Mouse (Mus musculus): ENCODE results near the gene Wdr74. TPM values are rescaled to one million over a fixed set of nuclear protein-coding genes. Genes with fewer than 3 reads are reported as not detected.
A peak's percentile ranks its signal among the peaks of the same experiment; 100 is the strongest.
"Not testable (repeated sequence)": the region's sequence is repeated elsewhere in the genome, so short reads cannot be mapped to it uniquely, and the experiment has no call there.

Gene Wdr74
- polyA plus RNA-seq, 1 experiment from 2014 or later: 87.8 TPM

DNA sequence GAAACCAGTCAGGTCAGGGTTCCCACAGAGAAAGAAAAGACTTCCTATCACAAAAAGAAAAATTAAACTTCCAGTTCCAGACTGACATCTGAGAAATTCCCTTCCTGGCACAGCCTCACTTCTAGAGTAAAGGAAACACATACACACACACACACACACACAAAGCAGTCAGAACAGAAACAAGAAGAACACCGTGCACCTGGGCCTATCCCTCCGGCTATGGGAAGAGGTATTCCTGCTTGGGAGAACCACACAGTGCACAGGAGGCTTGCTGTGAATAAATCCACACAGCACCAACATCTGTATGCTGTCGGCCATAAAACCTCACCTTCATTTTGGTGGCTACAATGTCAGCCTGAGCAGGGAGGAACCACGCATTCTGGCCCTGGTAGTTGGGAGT is 24.1 kb upstream of the Wdr74 start:
- H3K27ac ChIP-seq (replicated peaks): peak overlapping the region; percentile 94
- peak overlapping the region; percentile 75 for H3K4me2 ChIP-seq
- 75% methylated on average over 4 of the region's 4 CpGs for WGBS
- peak overlapping the region; percentile 85 for H3K4me3 ChIP-seq
- H3K4me1 ChIP-seq (replicated peaks): peaks cover 47% of the 10 kb centered on the region
- H3K9ac ChIP-seq: peak overlapping the region; percentile 92
- no peaks in the 10 kb centered on the region for H3K27me3 ChIP-seq
- no peak for ATAC-seq (ENCODE audit: low read depth)
- peaks cover 54% of the 10 kb centered on the region for H3K36me3 ChIP-seq
- no peaks in the 10 kb centered on the region for H3K9me3 ChIP-seq

DNA sequence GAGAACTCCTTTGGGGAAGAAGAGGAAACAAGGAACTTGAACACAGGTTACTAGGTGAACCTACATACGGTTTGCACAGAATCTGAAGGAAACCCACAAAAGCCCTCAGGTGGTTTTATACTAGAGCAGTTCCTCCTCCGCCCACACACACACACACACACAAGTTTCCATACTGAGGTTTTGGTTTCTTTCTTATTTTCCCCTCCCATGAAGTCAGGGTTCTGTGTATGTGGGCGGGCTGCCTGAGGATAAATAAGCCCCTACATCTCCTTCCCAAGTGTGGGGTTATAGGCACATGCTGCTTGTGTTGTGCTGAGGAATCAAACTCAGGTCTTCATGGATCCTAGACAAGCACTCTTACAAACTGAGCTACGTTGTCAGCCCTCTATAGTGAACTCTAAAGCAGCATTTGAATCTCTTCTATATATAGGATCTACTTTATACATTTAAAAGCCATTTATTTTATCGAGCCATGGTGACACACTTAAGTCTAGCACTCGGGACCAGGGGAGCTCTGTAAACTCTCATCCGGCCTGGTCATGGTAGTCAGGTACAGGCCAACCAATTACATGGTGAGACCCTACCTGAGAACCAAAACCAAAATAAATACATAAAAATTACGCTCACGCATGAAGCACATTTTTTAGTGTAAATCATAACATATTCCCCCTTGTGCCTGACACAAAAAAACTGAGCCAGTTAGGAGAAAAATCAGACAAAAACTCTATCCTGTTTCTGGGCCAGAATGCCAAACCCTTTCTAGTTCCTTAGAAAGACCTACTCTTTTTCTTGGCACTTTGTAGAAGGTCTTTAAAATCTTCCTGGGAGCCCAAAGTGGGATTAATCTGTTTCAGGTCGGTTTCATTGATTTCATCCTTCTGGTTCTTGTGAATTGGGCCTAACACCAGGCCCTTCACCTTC is 23.4 kb upstream of the Wdr74 start:
- WGBS: 68% methylated on average over 10 of the region's 10 CpGs
- H3K4me1 ChIP-seq (replicated peaks): peaks cover 47% of the 10 kb centered on the region
- H3K4me2 ChIP-seq: peak overlapping the region; percentile 75
- no peaks in the 10 kb centered on the region for H3K9me3 ChIP-seq
- peaks cover 47% of the 10 kb centered on the region for H3K36me3 ChIP-seq
- peak overlapping the region; percentile 94 for H3K27ac ChIP-seq (replicated peaks)
- peak overlapping the region; percentile 85 for H3K4me3 ChIP-seq
- peak overlapping the region; percentile 92 for H3K9ac ChIP-seq
- H3K27me3 ChIP-seq: no peaks in the 10 kb centered on the region
- ATAC-seq (ENCODE audit: low read depth): no peak

DNA sequence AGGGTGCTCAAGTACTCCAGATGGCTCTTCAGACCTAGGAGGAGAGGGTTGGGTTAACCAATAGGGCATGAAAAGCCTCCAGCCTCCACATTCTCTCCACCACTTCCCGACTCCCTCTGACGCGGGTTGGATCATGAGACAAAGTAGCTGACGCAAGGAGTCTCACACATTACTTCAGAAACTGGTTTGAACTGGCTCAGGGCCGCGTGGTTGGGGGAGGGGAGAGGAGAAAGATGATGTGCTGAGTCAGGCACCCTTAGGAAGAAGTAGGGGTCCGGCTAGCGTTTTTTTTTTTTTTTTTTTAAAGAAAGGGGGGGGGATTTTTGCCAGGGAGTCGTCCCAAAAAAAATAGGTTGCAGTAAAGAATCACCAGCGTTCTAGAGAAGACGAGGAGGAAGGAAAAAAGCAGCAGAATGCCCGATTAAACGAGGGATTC is 22.7 kb upstream of the Wdr74 start:
- Histone ChIP-seq H3K36me3 (peaks cover 41% of the 10 kb centered on the region), H3K9ac (peak overlapping the region; percentile 92), H3K4me1 (replicated peaks) (peaks cover 47% of the 10 kb centered on the region), H3K27me3 (no peaks in the 10 kb centered on the region), H3K9me3 (no peaks in the 10 kb centered on the region), H3K4me3 (peak overlapping the region; percentile 85), H3K4me2 (peak overlapping the region; percentile 75), H3K27ac (replicated peaks) (peak overlapping the region; percentile 94)
- WGBS: under 1% methylated on average over 13 of the region's 13 CpGs
- ATAC-seq (ENCODE audit: low read depth): peak; percentile 71

DNA sequence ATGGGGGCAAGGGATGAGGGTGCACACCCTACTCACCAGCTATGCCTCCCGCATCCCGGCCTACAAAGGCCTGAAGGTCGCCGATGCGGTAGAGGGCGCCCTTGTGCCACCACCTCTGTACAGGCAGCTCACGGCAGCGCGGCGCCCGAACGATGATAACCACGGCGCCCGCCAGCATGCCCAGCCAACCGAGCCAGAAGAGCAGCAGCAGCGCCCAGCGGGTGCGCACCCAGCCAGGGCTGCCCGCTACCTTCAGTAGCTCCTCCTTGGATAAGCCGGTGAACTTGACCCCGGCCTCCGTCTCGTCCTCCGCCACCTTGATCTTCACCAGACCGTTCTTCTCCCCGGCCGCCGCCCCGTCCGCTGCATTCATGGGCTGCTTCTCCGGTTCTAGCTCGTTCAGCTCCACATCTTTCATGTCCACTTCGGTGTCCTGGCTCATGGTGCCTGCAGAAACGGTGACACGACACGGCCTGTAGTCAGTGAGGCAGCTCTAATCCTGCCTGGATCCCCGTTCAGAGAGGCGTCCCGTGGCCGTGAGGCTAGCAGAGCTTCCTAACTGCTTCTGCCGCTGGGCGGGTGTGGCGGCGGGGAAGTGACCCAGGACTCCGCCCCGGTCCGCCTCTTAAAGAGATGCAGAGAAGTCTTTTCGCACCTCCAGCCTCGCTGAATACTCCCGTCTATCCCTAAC is 22.2 kb upstream of the Wdr74 start:
- H3K36me3 ChIP-seq: peaks cover 35% of the 10 kb centered on the region
- peak overlapping the region; percentile 85 for H3K4me3 ChIP-seq
- H3K4me2 ChIP-seq: peak overlapping the region; percentile 75
- under 1% methylated on average over 51 of the region's 51 CpGs for WGBS
- peak overlapping the region; percentile 94 for H3K27ac ChIP-seq (replicated peaks)
- peak; percentile 95 for ATAC-seq (ENCODE audit: low read depth)
- H3K9me3 ChIP-seq: no peaks in the 10 kb centered on the region
- H3K4me1 ChIP-seq (replicated peaks): peaks cover 47% of the 10 kb centered on the region
- peak overlapping the region; percentile 92 for H3K9ac ChIP-seq
- H3K27me3 ChIP-seq: no peaks in the 10 kb centered on the region

GRCm38 (mm10) chr19:8713997-8714652 is 21.5 kb upstream of the Wdr74 start:
- Histone ChIP-seq H3K36me3 (peaks cover 28% of the 10 kb centered on the region), H3K4me2 (peak overlapping the region; percentile 75), H3K4me3 (peak overlapping the region; percentile 85), H3K27me3 (no peaks in the 10 kb centered on the region), H3K4me1 (replicated peaks) (peaks cover 47% of the 10 kb centered on the region), H3K9me3 (no peaks in the 10 kb centered on the region), H3K9ac (peak overlapping the region; percentile 92), H3K27ac (replicated peaks) (peak overlapping the region; percentile 94)
- WGBS: 9% methylated on average over 13 of the region's 13 CpGs
- peak; percentile 6; the same call in 1 of the 2 replicates for ATAC-seq (ENCODE audit: low read depth)

DNA sequence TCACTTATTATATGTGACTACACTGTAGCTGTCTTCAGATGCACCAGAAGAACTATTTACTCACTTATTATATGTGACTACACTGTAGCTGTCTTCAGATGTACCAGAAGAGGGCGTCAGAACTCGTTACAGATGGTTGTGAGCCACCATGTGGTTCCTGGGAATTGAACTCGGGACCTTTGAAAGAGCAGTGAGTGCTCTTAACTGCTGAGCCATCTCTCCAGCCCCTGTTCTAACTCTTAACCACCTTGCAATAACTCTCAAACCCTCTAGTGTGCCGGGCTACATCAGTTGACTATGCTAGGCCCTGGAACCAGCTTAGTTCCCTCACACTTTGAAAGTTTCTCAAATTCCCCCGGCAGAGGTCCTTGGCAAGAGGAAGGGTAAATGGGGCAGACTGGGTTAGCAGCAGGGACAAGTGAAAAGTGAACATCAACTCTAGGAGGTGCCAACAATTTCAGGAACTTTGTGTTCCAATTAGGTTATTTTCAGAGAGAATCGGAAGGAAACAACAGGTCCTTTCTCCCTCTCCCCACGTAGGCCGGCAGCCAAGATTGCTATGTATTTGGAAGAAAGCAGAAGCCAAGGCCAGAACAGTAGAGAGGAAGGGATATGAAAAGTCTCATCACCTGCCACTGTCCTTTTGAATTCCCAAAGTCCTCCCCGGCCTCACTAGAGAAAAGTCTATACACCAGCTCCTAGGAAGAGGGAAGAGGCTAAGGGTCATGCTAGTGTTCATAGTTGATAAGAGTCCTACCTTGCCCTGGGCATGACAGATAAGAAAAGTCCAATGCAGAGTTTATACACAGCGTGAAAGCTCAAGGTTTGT is 20.8 kb upstream of the Wdr74 start:
- 72% methylated on average over 10 of the region's 10 CpGs for WGBS
- peak overlapping the region; percentile 75 for H3K4me2 ChIP-seq

GRCm38 (mm10) chr19:8715868-8716766 is 19.5 kb upstream of the Wdr74 start:
- Histone ChIP-seq H3K36me3 (peaks cover 9% of the 10 kb centered on the region; the same call in 1 of the 2 replicates), H3K4me1 (replicated peaks) (peaks cover 41% of the 10 kb centered on the region), H3K9ac (no peak overlapping the region), H3K4me3 (no peak overlapping the region), H3K27me3 (no peaks in the 10 kb centered on the region), H3K27ac (replicated peaks) (no peak overlapping the region), H3K9me3 (no peaks in the 10 kb centered on the region), H3K4me2 (no peak overlapping the region)
- 57% methylated on average over 10 of the region's 10 CpGs for WGBS
- no peak for ATAC-seq (ENCODE audit: low read depth)

More for the DNA sequence above, 20.8 kb upstream of the Wdr74 start:
- no peaks in the 10 kb centered on the region for H3K27me3 ChIP-seq
- H3K9ac ChIP-seq: no peak overlapping the region
- no peak for ATAC-seq (ENCODE audit: low read depth)
- H3K36me3 ChIP-seq: peaks cover 21% of the 10 kb centered on the region
- no peak overlapping the region for H3K4me3 ChIP-seq
- no peaks in the 10 kb centered on the region for H3K9me3 ChIP-seq
- H3K4me1 ChIP-seq (replicated peaks): peaks cover 43% of the 10 kb centered on the region
- no peak overlapping the region for H3K27ac ChIP-seq (replicated peaks)

- Histone ChIP-seq H3K27ac (replicated peaks) (no peak overlapping the region), H3K27me3 (no peaks in the 10 kb centered on the region), H3K4me3 (no peak overlapping the region), H3K4me2 (no peak overlapping the region), H3K9me3 (no peaks in the 10 kb centered on the region), H3K9ac (no peak overlapping the region), H3K36me3 (peaks cover 3% of the 10 kb centered on the region; the same call in 1 of the 2 replicates), H3K4me1 (replicated peaks) (peaks cover 41% of the 10 kb centered on the region)
- ATAC-seq (ENCODE audit: low read depth): no peak
- 62% methylated on average over 9 of the region's 10 CpGs for WGBS
Measured at GRCm38 (mm10) chr19:8716767-8717475, 18.7 kb upstream of the Wdr74 start.

DNA sequence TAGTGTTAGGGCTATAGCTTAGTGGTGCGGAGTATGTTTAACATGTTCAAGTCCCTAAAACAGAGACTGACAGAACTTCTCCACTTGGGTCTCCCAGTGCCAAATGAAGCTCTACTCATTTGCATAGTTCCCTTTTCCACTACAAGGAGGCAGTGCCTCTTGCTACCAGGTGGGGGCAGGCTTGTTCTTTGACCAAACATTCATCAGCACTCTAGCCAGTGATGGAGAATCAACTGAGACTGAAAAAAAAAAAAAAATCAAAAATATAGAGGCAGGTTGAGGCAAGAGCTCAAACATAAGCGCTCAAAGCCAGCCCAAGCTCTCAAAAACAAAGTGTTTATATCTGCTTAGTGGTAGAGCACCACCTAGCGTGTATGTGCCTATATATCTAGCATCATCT is 17.3 kb upstream of the Wdr74 start:
- H3K9me3 ChIP-seq: no peaks in the 10 kb centered on the region
- peaks cover 37% of the 10 kb centered on the region for H3K4me1 ChIP-seq (replicated peaks)
- H3K4me2 ChIP-seq: no peak overlapping the region
- H3K27ac ChIP-seq (replicated peaks): no peak overlapping the region
- H3K9ac ChIP-seq: no peak overlapping the region
- no peaks in the 10 kb centered on the region for H3K27me3 ChIP-seq
- no peak for ATAC-seq (ENCODE audit: low read depth)
- no peak overlapping the region for H3K4me3 ChIP-seq
- H3K36me3 ChIP-seq: no peaks in the 10 kb centered on the region
- 73% methylated on average over 3 of the region's 3 CpGs for WGBS

- peaks cover 36% of the 10 kb centered on the region for H3K4me1 ChIP-seq (replicated peaks)
- H3K4me3 ChIP-seq; H3K27ac ChIP-seq (replicated peaks); H3K36me3 ChIP-seq; ATAC-seq (ENCODE audit: low read depth); H3K9ac ChIP-seq; H3K27me3 ChIP-seq; H3K9me3 ChIP-seq; H3K4me2 ChIP-seq: not testable (repeated sequence)
Measured at GRCm38 (mm10) chr19:8719037-8719436, 16.6 kb upstream of the Wdr74 start.
